Mouse (Mus musculus) MEL (cell line): ENCODE measurements around the gene Tmem41a.

ENCODE experiments used
- EP300 ChIP-seq, 2 experiments: IDR thresholded peaks; 2 replicates each; pipeline ENCODE4 v1.6.1; 2011; ENCODE audit warnings: improper control_type of control experiment in 2 of 2, low read length in 2 of 2, low read depth in 1 of 2, mild to moderate bottlenecking in 1 of 2
- MAFK ChIP-seq: IDR thresholded peaks from 2 replicates; pipeline ENCODE4 v1.6.1; 2011; ENCODE audit warnings: low read depth, mild to moderate bottlenecking, low read length, improper control_type of control experiment, borderline replicate concordance
- USF1 ChIP-seq: IDR thresholded peaks from 2 replicates; pipeline ENCODE4 v1.6.1; 2014; ENCODE audit warnings: low read depth, mild to moderate bottlenecking, inconsistent platforms, low read length, improper control_type of control experiment, moderate library complexity

DNA sequence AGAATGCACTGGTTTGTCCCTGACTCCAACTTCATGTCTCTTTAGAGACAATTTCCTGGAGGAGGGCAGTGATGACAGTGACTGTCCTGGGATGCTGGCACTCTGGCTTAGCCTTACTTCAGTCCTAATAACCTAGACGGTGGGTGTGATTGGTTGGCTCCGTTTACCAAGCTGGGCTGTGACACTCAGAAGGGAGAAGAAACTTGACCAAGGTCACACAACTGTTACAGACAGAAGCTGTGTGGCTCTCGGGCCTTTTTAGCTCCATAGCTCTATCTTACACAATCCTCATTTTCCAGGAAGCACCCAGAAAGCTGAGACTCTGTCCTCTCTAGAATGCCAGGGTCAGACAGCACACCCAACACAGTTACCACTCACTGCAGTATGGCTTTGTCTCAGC is 18.2 kb upstream of the Tmem41a start:
- TF ChIP-seq USF1 (no peak), MAFK (no peak), EP300 (IDR thresholded peaks at IDR 0.05; ENCODE audit: low read depth in 1 of 2, low read length in 2 of 2) (no peak)
